Mouse (Mus musculus) embryonic facial prominence, embryonic 10.5 days (tissue): ENCODE measurements at regions not wholly inside any gene's neighbourhood (a gene's known extent, or its start where the extent isn't known, plus 50 kb on each side); places are given as distances from the start of the nearest gene placed in this dataset.

Source experiments
- DNase-seq: peaks from one replicate; pipeline ENCODE4 v3.0.0-alpha.2; 2017; ENCODE audit warnings: low spot score
- H3K27ac ChIP-seq: fragments of 300-500 bp; sonication (generic); replicated peaks from 2 replicates; pipeline ENCODE4 v1.5.1; 2016; ENCODE audit warnings: mild to moderate bottlenecking
- H3K27me3 ChIP-seq: fragments of 300-500 bp; sonication (generic); replicated peaks from 2 replicates; pipeline ENCODE4 v1.6.1; 2016; ENCODE audit warnings: low read depth, mild to moderate bottlenecking; ENCODE audit not compliant: poor library complexity, severe bottlenecking
- H3K36me3 ChIP-seq: fragments of 300-500 bp; sonication (generic); replicated peaks from 2 replicates; pipeline ENCODE4 v1.6.1; 2016; ENCODE audit warnings: mild to moderate bottlenecking, moderate library complexity
- H3K4me1 ChIP-seq: fragments of 300-500 bp; sonication (generic); 2 replicates; pipeline ENCODE4 v1.6.1; 2016
- H3K4me3 ChIP-seq: fragments of 300-500 bp; sonication (generic); 2 replicates; pipeline ENCODE4 v1.5.1; 2016; ENCODE audit warnings: mild to moderate bottlenecking, moderate library complexity
- H3K9me3 ChIP-seq: fragments of 300-500 bp; sonication (generic); 2 replicates; pipeline ENCODE4 v1.6.1; 2016; ENCODE audit warnings: mild to moderate bottlenecking
- WGBS: fragments of 180-500 bp; shearing (Covaris S2); methylation state at CpG from one replicate; pipeline ENCODE4 v1.1.7; 2016; 5-methylcytosine and 5-hydroxymethylcytosine counted together

- 90% methylated on average over 4 of the region's 4 CpGs for WGBS
- Histone ChIP-seq H3K9me3 (no peaks in the 10 kb centered on the region), H3K4me3 (no peak overlapping the region), H3K36me3 (no peaks in the 10 kb centered on the region), H3K27me3 (no peaks in the 10 kb centered on the region), H3K27ac (no peak overlapping the region), H3K4me1 (no peaks in the 10 kb centered on the region)
- no peak for DNase-seq
These were observed 225.1 kb downstream of the Lipi start for GRCm38 (mm10) chr16:75360791-75361190.

- WGBS = 97% methylated on average over 1 of the region's 1 CpGs
- Histone ChIP-seq H3K36me3 (no peaks in the 10 kb centered on the region), H3K9me3 (no peaks in the 10 kb centered on the region), H3K4me1 (no peaks in the 10 kb centered on the region), H3K27ac (no peak overlapping the region), H3K4me3 (no peak overlapping the region), H3K27me3 (no peaks in the 10 kb centered on the region)
- no peak for DNase-seq
These were observed 232.5 kb downstream of the Lipi start for GRCm38 (mm10) chr16:75353394-75353793.

- Histone ChIP-seq H3K27me3 (no peaks in the 10 kb centered on the region), H3K4me1 (0 out of 2 replicates have a peak, but pooled peaks cover 7% of the 10 kb centered on the region), H3K36me3 (no peaks in the 10 kb centered on the region), H3K9me3 (no peaks in the 10 kb centered on the region), H3K4me3 (no peak overlapping the region), H3K27ac (no peak overlapping the region)
- DNase-seq = no peak
- 89% methylated on average over 8 of the region's 8 CpGs for WGBS
These were observed 241.5 kb downstream of the Lipi start for GRCm38 (mm10) chr16:75344201-75344927.

- Histone ChIP-seq H3K27ac (no peak overlapping the region), H3K9me3 (no peaks in the 10 kb centered on the region), H3K4me1 (0 out of 2 replicates have a peak, but pooled peaks cover 7% of the 10 kb centered on the region), H3K27me3 (no peaks in the 10 kb centered on the region), H3K36me3 (no peaks in the 10 kb centered on the region), H3K4me3 (no peak overlapping the region; the same call in 1 of the 2 replicates)
- DNase-seq = no peak
- WGBS = 41% methylated on average over 11 of the region's 11 CpGs
These were observed 242.6 kb downstream of the Lipi start for GRCm38 (mm10) chr16:75343028-75343901.

- H3K4me1 ChIP-seq = no peaks in the 10 kb centered on the region
- no peaks in the 10 kb centered on the region for H3K36me3 ChIP-seq
- H3K27me3 ChIP-seq = no peaks in the 10 kb centered on the region
- DNase-seq = no peak
- 88% methylated on average over 2 of the region's 2 CpGs for WGBS
- H3K27ac ChIP-seq = no peak overlapping the region
- H3K4me3 ChIP-seq = no peak overlapping the region
- H3K9me3 ChIP-seq = no peaks in the 10 kb centered on the region
These were observed 251.6 kb downstream of the Lipi start for GRCm38 (mm10) chr16:75334228-75334627.

- 80% methylated on average over 5 of the region's 5 CpGs for WGBS
- Histone ChIP-seq H3K4me3 (no peak overlapping the region), H3K27me3 (no peaks in the 10 kb centered on the region), H3K27ac (no peak overlapping the region), H3K9me3 (no peaks in the 10 kb centered on the region), H3K4me1 (no peaks in the 10 kb centered on the region), H3K36me3 (no peaks in the 10 kb centered on the region)
- no peak for DNase-seq
These were observed 252.1 kb downstream of the Lipi start for GRCm38 (mm10) chr16:75333750-75334149.

- no peak for DNase-seq
- Histone ChIP-seq H3K27me3 (no peaks in the 10 kb centered on the region), H3K27ac (no peak overlapping the region), H3K4me3 (no peak overlapping the region), H3K36me3 (no peaks in the 10 kb centered on the region), H3K4me1 (no peaks in the 10 kb centered on the region), H3K9me3 (no peaks in the 10 kb centered on the region)
- WGBS = 93% methylated on average over 4 of the region's 4 CpGs
These were observed 253.0 kb downstream of the Lipi start for GRCm38 (mm10) chr16:75332853-75333252.

- no peaks in the 10 kb centered on the region for H3K9me3 ChIP-seq
- H3K36me3 ChIP-seq = no peaks in the 10 kb centered on the region
- no peak overlapping the region for H3K27ac ChIP-seq
- 78% methylated on average over 1 of the region's 1 CpGs for WGBS
- H3K4me3 ChIP-seq = no peak overlapping the region
- H3K4me1 ChIP-seq = no peaks in the 10 kb centered on the region
- no peaks in the 10 kb centered on the region for H3K27me3 ChIP-seq
- no peak for DNase-seq
These were observed 260.6 kb downstream of the Lipi start for GRCm38 (mm10) chr16:75325296-75325695.

- no peaks in the 10 kb centered on the region for H3K9me3 ChIP-seq
- DNase-seq = no peak
- no peaks in the 10 kb centered on the region for H3K27me3 ChIP-seq
- H3K4me3 ChIP-seq = no peak overlapping the region
- no peak overlapping the region for H3K27ac ChIP-seq
- H3K4me1 ChIP-seq = no peaks in the 10 kb centered on the region
- no peaks in the 10 kb centered on the region for H3K36me3 ChIP-seq
- 78% methylated on average over 4 of the region's 4 CpGs for WGBS
These were observed 281.1 kb downstream of the Lipi start for GRCm38 (mm10) chr16:75304743-75305142.

GRCm38 (mm10) chr16:75297416-75297815 lies 288.4 kb downstream of the Lipi start:
- Histone ChIP-seq H3K4me1 (no peaks in the 10 kb centered on the region), H3K36me3 (no peaks in the 10 kb centered on the region), H3K27me3 (no peaks in the 10 kb centered on the region), H3K9me3 (no peaks in the 10 kb centered on the region), H3K27ac (no peak overlapping the region), H3K4me3 (no peak overlapping the region)
- no peak for DNase-seq
- 93% methylated on average over 3 of the region's 3 CpGs for WGBS

- DNase-seq = no peak
- no peaks in the 10 kb centered on the region for H3K9me3 ChIP-seq
- H3K27ac ChIP-seq = no peak overlapping the region
- H3K4me3 ChIP-seq = no peak overlapping the region
- WGBS = 85% methylated on average over 9 of the region's 9 CpGs
- H3K27me3 ChIP-seq = no peaks in the 10 kb centered on the region
- H3K4me1 ChIP-seq = no peaks in the 10 kb centered on the region
- H3K36me3 ChIP-seq = no peaks in the 10 kb centered on the region
These were observed 293.0 kb downstream of the Lipi start for GRCm38 (mm10) chr16:75292736-75293428.

GRCm38 (mm10) chr16:75291194-75291593 lies 294.7 kb downstream of the Lipi start:
- Histone ChIP-seq H3K36me3 (no peaks in the 10 kb centered on the region), H3K27ac (no peak overlapping the region), H3K27me3 (no peaks in the 10 kb centered on the region), H3K9me3 (no peaks in the 10 kb centered on the region), H3K4me1 (no peaks in the 10 kb centered on the region), H3K4me3 (no peak overlapping the region)
- WGBS = 49% methylated on average over 4 of the region's 4 CpGs
- no peak for DNase-seq
